Mouse (Mus musculus) liver, embryonic 12.5 days (tissue): ENCODE results near the gene Adgre4. TPM values are rescaled to one million over a fixed set of nuclear protein-coding genes. Genes with fewer than 3 reads are reported as not detected.

ENCODE experiments used
- ATAC-seq: fragments of 200-750 bp; cut with Nextera tagmentation; 2 replicates; pipeline ENCODE4 v1.8.0; 2017; ENCODE audit warnings: moderate number of reproducible peaks, mild to moderate bottlenecking, moderate library complexity
- H3K27ac ChIP-seq: fragments of 300-500 bp; sonication (generic); 2 replicates; pipeline ENCODE4 v1.5.1; 2016; ENCODE audit warnings: mild to moderate bottlenecking
- H3K27me3 ChIP-seq: fragments of 300-500 bp; sonication (generic); replicated peaks from 2 replicates; pipeline ENCODE4 v1.6.1; 2016; ENCODE audit warnings: mild to moderate bottlenecking, moderate library complexity
- H3K36me3 ChIP-seq: fragments of 300-500 bp; sonication (generic); 2 replicates; pipeline ENCODE4 v1.6.1; 2016; ENCODE audit warnings: mild to moderate bottlenecking, moderate library complexity
- H3K4me1 ChIP-seq: fragments of 300-500 bp; sonication (generic); 2 replicates; pipeline ENCODE4 v1.6.1; 2016
- H3K4me2 ChIP-seq: fragments of 300-500 bp; sonication (generic); 2 replicates; pipeline ENCODE4 v1.6.1; 2016; ENCODE audit warnings: mild to moderate bottlenecking, moderate library complexity
- H3K4me3 ChIP-seq: fragments of 300-500 bp; sonication (generic); 2 replicates; pipeline ENCODE4 v1.5.1; 2016; ENCODE audit warnings: mild to moderate bottlenecking, moderate library complexity
- H3K9ac ChIP-seq: fragments of 300-500 bp; sonication (generic); 2 replicates; pipeline ENCODE4 v1.6.1; 2016; ENCODE audit warnings: mild to moderate bottlenecking, moderate library complexity
- H3K9me3 ChIP-seq: fragments of 300-500 bp; sonication (generic); replicated peaks from 2 replicates; pipeline ENCODE4 v1.6.1; 2016; ENCODE audit warnings: mild to moderate bottlenecking, moderate library complexity
- WGBS: fragments of 180-500 bp; shearing (Covaris S2); methylation state at CpG from one replicate; pipeline ENCODE4 v1.1.7; 2016; ENCODE audit not compliant: insufficient replicate concordance; 5-methylcytosine and 5-hydroxymethylcytosine counted together
- polyA plus RNA-seq: library from polyadenylated mRNA; unstranded; fragments of >200 nt; fragmentation: Nextera tagmentation; extraction: Ambion mirVana; gene quantifications from 2 replicates; pipeline ENCODE4 v1.2.1, GENCODE M21; 2016

Adgre4 gene
- polyA plus RNA-seq, result 0.75 and 1.1 TPM in 2 replicates

DNA sequence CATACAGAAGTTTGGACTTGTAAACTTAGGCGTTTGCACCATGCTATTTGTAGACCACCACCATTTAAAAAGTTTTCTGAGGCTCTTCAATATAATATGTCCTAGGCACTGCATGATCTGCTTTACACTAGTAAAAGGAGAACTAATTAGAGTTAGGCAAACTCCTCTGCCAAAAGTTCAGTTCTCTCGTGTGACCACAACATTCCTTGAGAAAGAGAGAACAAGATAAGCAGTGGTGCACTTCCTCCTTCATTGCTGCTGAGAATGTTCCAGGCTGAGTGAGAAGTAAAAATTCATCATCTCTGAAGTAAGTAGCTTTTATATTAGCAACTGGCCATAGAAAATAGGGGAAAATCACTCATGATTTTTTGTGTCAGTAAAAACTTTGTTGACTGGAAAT, at the start of gene Adgre4:
Gene Adgre4, plus strand, starts transcription at position 199 of the 400 bp plus-strand sequence.
- Histone ChIP-seq H3K4me2 (no peak within 1 kb of the TSS), H3K4me1 (no peaks in the 10 kb centered on the region), H3K9me3 (no peaks in the 10 kb centered on the region), H3K27me3 (no peaks in the 10 kb centered on the region), H3K27ac (no peak within 1 kb of the TSS), H3K36me3 (no peaks in the 10 kb centered on the region), H3K4me3 (no peak within 1 kb of the TSS), H3K9ac (no peak within 1 kb of the TSS)
- WGBS, result 11% methylated on average over 2 of the region's 2 CpGs
- ATAC-seq, result no peak

DNA sequence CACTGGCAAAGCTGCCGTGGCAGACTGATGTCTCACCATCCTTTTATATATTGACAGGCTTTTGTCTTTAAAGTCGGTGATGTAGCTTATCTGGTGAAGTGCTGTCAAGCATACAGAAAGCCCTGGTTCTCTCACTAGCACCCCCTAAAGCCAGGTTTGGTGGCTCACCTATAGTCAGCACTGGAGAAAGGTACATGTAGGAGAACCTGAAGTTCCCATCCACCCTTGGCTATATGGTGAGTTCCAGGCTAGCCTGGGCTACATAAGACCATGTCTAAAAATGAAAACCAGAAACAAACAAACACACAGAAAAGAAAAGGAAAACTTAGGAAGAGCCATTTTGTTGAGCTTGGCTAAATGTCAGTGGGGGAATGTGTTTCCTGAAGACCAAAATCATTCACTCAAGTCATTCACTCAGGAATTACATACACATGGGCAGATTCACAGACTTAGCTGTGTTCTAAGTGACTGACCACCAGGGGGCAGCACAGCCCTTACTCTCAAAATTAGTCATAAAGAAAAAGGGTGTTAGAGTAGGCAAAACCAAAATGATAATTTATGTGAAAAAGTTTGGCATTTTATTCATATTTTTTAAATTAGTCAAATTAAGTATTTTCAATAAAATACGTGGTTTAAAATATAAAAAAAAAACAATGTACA, 47.5 kb upstream of the Adgre4 start:
- no peak overlapping the region for H3K4me3 ChIP-seq
- WGBS, result 48% methylated on average over 3 of the region's 3 CpGs
- H3K9ac ChIP-seq, result no peak overlapping the region
- no peak overlapping the region for H3K27ac ChIP-seq
- H3K36me3 ChIP-seq, result peaks cover 31% of the 10 kb centered on the region
- no peaks in the 10 kb centered on the region for H3K9me3 ChIP-seq
- no peaks in the 10 kb centered on the region for H3K27me3 ChIP-seq
- H3K4me2 ChIP-seq, result no peak overlapping the region
- peak; percentile 35; the same call in 1 of the 2 replicates for ATAC-seq
- no peaks in the 10 kb centered on the region for H3K4me1 ChIP-seq

DNA sequence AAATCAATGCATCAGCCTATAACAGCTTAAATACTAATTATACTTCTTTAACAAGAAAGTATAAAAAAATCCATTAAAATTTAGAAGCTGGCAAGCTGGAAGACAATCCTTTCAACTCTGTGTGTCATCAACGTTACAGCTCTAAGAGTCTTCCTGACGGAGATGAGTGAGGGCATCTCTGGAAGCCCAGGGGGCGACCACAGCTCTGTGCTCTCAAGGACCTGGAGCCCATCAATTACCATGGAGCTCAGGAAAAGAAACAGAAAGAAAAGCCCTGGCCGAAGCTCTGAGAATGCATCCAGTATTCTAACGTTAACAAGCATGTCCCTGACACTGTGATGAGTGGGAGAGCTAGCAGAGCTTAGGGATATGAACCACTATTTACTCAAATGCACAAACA, 46.9 kb upstream of the Adgre4 start:
- peaks cover 26% of the 10 kb centered on the region for H3K36me3 ChIP-seq
- no peak overlapping the region for H3K9ac ChIP-seq
- H3K4me2 ChIP-seq, result no peak overlapping the region
- no peaks in the 10 kb centered on the region for H3K9me3 ChIP-seq
- no peaks in the 10 kb centered on the region for H3K4me1 ChIP-seq
- no peak overlapping the region for H3K4me3 ChIP-seq
- H3K27me3 ChIP-seq, result no peaks in the 10 kb centered on the region
- ATAC-seq, result no peak
- WGBS, result 74% methylated on average over 5 of the region's 5 CpGs
- no peak overlapping the region for H3K27ac ChIP-seq

DNA sequence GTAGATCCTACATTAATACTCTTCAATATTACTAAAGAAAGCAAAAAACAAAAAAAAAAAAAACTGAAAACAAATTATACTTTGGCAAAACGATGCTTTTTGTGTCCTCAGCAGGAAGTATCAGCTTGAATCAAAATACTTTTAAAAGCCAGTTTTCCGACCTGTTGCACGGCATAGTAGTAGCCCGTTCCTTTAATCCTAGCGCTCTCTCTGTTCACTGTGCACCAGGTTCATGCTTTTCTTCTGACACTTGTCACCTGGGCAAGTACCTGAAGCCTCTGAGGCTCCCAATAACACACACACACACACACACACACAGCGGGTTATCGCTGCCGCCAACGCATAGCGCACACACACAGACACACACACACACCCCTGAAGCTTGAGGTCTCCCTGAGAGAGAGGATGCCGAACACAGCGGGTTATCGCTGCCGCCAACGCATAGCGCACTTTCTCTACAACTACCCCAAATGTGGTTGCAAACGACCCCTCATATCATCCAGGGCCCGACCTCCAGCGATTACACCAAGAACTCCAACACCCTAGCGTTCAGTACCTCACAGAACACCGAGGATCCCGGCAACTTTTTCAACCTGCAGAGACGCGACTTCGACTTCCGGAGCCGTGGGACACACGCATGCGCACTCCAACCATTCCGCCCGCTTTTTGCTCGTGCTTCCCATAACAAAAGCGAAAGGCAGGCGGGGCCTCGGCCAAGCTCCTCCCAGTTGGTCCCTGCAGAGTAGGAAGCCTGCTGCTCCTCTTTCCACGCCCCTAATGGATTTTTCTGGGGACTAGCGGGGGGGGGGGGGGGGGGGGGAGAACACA, 37.6 kb upstream of the Adgre4 start, which contains the start of gene Pot1b:
Gene Pot1b, minus strand, starts transcription at position 645 of the 828 bp plus-strand sequence.
- peak; percentile 98 for ATAC-seq
- peak within 1 kb of the TSS; percentile 84 for H3K27ac ChIP-seq
- no peaks in the 10 kb centered on the region for H3K27me3 ChIP-seq
- peaks cover 12% of the 10 kb centered on the region for H3K36me3 ChIP-seq
- peak within 1 kb of the TSS; percentile 71 for H3K4me3 ChIP-seq
- H3K4me2 ChIP-seq, result peak within 1 kb of the TSS; percentile 75
- under 1% methylated on average over 36 of the region's 37 CpGs for WGBS
- peaks cover 8% of the 10 kb centered on the region for H3K4me1 ChIP-seq
- no peaks in the 10 kb centered on the region for H3K9me3 ChIP-seq
- H3K9ac ChIP-seq, result peak within 1 kb of the TSS; percentile 79

DNA sequence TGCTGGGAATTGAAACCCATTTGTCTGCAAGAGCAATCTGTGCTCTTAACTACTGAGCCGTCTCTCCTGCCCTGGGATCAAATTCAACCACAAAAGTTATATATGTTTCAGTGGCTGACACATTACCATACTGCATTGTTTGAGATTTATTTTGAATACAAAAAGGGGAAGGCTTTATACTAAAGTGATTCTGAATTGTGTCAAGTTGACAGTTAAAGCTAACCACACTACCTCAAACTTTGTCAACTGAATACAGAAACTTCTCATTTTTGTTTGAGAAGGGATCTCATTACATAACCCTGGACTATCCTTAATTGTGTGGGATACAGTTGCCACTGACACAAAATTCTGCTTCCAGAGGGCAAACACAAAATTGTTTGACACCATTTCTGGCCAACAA, 28.5 kb upstream of the Adgre4 start:
- Histone ChIP-seq H3K27me3 (no peaks in the 10 kb centered on the region), H3K4me3 (no peak overlapping the region), H3K9me3 (no peaks in the 10 kb centered on the region), H3K9ac (no peak overlapping the region), H3K4me2 (no peak overlapping the region), H3K4me1 (no peaks in the 10 kb centered on the region), H3K27ac (no peak overlapping the region), H3K36me3 (no peaks in the 10 kb centered on the region)
- 56% methylated on average over 1 of the region's 1 CpGs for WGBS
- no peak for ATAC-seq

DNA sequence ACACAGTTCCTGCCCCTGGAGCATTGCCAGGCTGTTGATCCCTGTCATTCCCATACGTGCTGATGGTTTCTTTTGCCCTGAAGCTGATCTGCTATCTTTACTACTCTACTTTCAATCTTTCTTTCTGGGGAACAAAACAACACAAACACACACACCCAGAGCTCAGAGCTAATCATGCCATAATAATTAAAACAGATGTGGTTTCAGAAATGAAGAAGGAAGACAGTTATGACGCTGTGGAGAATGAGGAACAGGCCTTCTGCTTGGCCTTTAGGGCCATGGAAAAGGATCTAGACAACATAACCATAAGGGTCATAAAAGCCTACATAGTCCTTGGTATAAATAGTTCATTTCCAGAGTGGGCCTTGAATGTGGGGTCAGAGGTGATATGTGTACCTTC, 27.5 kb upstream of the Adgre4 start:
- H3K27me3 ChIP-seq, result no peaks in the 10 kb centered on the region
- no peak overlapping the region for H3K4me2 ChIP-seq
- no peak overlapping the region for H3K4me3 ChIP-seq
- 51% methylated on average over 2 of the region's 2 CpGs for WGBS
- ATAC-seq, result no peak
- H3K9me3 ChIP-seq, result no peaks in the 10 kb centered on the region
- no peaks in the 10 kb centered on the region for H3K36me3 ChIP-seq
- H3K9ac ChIP-seq, result no peak overlapping the region
- H3K27ac ChIP-seq, result no peak overlapping the region
- H3K4me1 ChIP-seq, result no peaks in the 10 kb centered on the region

DNA sequence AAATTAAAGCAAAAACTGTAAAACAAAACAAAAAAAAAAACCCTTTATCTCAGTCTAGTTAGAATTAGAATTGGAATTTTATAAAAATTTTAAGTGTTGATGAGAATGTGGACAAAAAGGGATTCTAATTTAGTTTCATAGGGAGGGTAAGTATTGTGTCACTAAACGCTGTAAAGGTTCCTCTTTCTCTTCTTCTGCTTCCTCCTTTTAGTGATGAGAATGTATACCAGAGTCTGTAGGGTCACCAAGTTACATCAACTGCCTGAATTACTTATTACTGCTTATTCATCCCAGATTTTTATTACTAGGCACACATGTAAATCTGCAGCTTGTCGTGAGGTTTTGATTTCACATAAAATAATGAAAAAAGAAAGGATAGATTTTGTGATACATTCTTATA, 23.6 kb upstream of the Adgre4 start:
- H3K27ac ChIP-seq, result no peak overlapping the region
- 36% methylated on average over 2 of the region's 2 CpGs for WGBS
- no peaks in the 10 kb centered on the region for H3K4me1 ChIP-seq

DNA sequence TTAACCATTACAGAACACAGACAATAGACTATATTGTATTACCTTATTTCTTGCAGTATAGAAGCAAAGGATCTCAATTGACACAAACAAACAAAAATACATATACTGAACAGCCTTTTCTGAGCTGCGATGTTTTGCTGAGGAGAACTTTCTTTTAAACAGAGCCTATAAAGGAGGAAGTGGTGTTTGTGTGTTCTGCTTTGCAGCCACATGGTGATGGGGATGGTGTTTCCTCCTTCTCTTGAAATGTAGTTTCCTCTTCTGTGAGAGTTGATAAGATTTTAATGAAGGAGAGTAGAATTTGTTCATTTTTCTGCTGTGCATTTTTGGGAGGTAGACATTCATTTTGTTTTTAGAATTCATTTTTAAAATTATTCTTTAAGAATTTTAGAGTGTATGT, 13.1 kb upstream of the Adgre4 start:
- H3K4me3 ChIP-seq, result no peak overlapping the region
- H3K27me3 ChIP-seq, result no peaks in the 10 kb centered on the region
- H3K27ac ChIP-seq, result no peak overlapping the region
- ATAC-seq, result no peak
- H3K9ac ChIP-seq, result no peak overlapping the region
- no peaks in the 10 kb centered on the region for H3K4me1 ChIP-seq
- WGBS, result 9% methylated on average over 1 of the region's 1 CpGs
- H3K9me3 ChIP-seq, result no peaks in the 10 kb centered on the region
- H3K36me3 ChIP-seq, result no peaks in the 10 kb centered on the region
- no peak overlapping the region for H3K4me2 ChIP-seq

More for the DNA sequence above, 23.6 kb upstream of the Adgre4 start:
- no peak for ATAC-seq
- H3K4me3 ChIP-seq, result no peak overlapping the region
- no peak overlapping the region for H3K9ac ChIP-seq
- H3K36me3 ChIP-seq, result no peaks in the 10 kb centered on the region
- no peaks in the 10 kb centered on the region for H3K9me3 ChIP-seq
- no peaks in the 10 kb centered on the region for H3K27me3 ChIP-seq
- no peak overlapping the region for H3K4me2 ChIP-seq

DNA sequence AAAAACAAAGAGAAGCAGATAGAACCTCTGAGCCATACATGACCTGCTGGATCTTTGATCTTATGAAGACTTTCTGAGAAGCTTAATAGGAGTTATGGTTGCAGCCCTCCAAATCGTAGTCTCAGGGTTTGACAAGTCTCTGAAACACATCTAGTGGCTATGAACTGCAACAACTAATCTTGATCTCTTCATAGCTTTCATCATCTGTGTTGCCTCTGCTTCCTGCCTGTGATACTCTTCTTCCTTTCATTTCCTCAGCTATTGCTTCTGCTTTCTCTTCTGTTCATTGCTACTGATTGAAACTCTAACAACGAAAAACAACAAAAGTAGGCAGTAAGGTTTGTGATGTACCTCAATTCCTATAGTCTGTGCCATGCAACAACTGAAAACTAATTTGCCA, 1.4 kb downstream of the Adgre4 start:
- H3K36me3 ChIP-seq, result no peaks in the 10 kb centered on the region
- H3K9ac ChIP-seq, result no peak overlapping the region
- no peaks in the 10 kb centered on the region for H3K9me3 ChIP-seq
- WGBS, result 40% methylated on average over 2 of the region's 2 CpGs
- H3K27me3 ChIP-seq, result no peaks in the 10 kb centered on the region
- H3K27ac ChIP-seq, result no peak overlapping the region
- no peaks in the 10 kb centered on the region for H3K4me1 ChIP-seq
- H3K4me2 ChIP-seq, result no peak overlapping the region
- ATAC-seq, result no peak
- H3K4me3 ChIP-seq, result no peak overlapping the region

DNA sequence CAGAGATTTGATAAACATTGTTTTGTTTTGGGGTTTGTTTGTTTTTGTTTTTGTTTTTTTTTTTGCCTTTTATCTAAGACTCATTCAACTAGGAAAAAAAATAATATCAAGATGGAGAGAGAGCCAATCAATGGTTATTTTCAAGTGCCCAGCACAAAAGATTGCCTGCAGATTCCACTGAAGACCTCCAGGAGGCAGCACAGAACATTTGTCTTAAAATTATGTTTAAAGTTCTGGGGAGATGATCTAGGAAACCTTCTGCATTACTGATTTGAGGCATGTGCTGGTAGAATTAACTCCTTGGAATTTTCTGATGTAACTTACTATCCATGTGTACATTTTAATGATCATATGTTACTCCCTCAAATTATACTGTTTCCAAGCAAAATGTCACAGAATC, 63.9 kb downstream of the Adgre4 start:
- ATAC-seq, result no peak
- Histone ChIP-seq H3K36me3 (no peaks in the 10 kb centered on the region), H3K27me3 (no peaks in the 10 kb centered on the region), H3K4me1 (no peaks in the 10 kb centered on the region), H3K9ac (no peak overlapping the region), H3K4me2 (no peak overlapping the region), H3K4me3 (no peak overlapping the region), H3K9me3 (no peaks in the 10 kb centered on the region), H3K27ac (no peak overlapping the region)

DNA sequence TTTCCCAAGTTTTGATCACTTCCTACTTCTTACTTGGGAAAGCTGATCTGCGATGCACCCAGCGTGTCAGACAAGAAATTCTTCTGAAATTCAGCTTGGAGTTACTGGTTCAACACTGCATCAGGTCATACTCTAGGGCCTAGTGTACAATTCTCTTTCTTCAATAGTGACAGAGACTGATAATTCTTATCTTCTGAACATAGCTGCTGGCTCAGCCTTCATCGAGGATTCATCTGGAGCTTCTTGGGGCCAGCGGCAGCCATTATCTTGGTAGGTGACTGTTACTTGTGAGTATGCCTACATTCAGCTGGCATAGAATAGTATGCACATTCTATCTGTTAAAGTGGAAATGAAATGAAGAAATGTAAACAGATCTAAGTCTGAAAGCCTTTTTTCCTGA, 67.1 kb downstream of the Adgre4 start:
- H3K36me3 ChIP-seq, result no peaks in the 10 kb centered on the region
- H3K4me1 ChIP-seq, result no peaks in the 10 kb centered on the region
- no peak overlapping the region for H3K27ac ChIP-seq
- H3K27me3 ChIP-seq, result no peaks in the 10 kb centered on the region
- H3K9ac ChIP-seq, result no peak overlapping the region
- no peak overlapping the region for H3K4me2 ChIP-seq
- H3K9me3 ChIP-seq, result no peaks in the 10 kb centered on the region
- peak; percentile 51; the same call in 1 of the 2 replicates for ATAC-seq
- WGBS, result 68% methylated on average over 4 of the region's 4 CpGs
- no peak overlapping the region for H3K4me3 ChIP-seq

DNA sequence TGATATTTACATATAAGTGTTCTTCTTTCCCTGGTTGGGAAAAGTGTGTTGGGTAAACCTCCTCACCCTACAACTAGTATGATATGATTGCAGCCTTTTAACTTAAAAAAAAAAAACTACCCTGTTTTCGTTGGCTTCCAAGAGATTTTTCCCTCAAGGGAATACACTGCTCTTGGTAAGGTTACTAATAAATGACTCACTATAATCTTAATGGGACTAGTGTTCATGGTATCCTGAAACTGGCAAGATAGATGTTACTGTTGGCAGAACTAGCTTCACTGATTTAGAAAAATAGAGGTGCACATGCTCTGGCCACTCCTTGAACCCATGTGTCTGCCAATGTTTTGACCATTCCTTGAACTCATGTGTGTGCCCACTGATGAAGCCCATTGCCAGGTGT, 71.8 kb downstream of the Adgre4 start:
- no peaks in the 10 kb centered on the region for H3K9me3 ChIP-seq
- no peak overlapping the region for H3K9ac ChIP-seq
- no peak overlapping the region for H3K4me3 ChIP-seq
- H3K36me3 ChIP-seq, result no peaks in the 10 kb centered on the region
- no peaks in the 10 kb centered on the region for H3K27me3 ChIP-seq
- no peaks in the 10 kb centered on the region for H3K4me1 ChIP-seq
- WGBS, result 61% methylated on average over 1 of the region's 1 CpGs
- no peak overlapping the region for H3K4me2 ChIP-seq
- ATAC-seq, result no peak
- no peak overlapping the region for H3K27ac ChIP-seq
